Mouse (Mus musculus): ENCODE measurements at regions not wholly inside any gene's neighbourhood (a gene's known extent, or its start where the extent isn't known, plus 50 kb on each side); places are given as distances from the start of the nearest gene placed in this dataset.

DNA sequence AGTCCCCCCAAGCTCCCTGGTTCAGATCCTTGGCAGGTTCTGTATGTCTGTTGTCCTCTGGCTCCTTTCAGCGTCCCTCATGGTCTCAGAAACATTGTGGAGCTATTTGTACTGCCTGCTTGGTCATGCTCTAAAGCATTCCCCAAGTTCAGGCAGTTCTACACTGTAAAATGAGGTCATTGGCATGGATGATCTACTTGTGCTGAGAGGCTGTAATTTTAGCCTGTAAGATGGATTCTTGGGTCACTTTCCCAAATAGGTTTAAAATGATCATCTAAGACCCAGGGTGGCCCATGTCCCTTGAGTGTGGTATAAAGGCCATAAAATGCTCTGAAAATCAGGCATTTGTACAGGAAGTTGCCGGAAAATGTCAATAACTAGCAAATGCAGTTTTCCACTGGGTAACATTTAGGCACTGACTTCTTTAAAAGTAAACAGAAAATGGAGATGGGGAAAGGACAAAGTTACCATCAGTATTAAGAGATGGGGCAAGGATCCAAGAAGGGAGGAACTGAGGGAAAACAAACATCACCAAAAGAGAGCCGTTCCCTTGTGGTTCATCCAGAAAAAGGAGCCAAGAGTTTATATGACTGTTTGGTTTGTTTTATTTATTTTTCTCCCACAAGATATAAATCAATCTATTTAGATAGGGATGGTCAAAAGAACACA is 81.5 kb upstream of the Gm11232 start:
- intact Hi-C loops (cut with DNase I), result no loop called here
- no peak for DNase-seq (ENCODE audit: extremely low spot score in 1 of 2, low spot score in 2 of 2)

DNA sequence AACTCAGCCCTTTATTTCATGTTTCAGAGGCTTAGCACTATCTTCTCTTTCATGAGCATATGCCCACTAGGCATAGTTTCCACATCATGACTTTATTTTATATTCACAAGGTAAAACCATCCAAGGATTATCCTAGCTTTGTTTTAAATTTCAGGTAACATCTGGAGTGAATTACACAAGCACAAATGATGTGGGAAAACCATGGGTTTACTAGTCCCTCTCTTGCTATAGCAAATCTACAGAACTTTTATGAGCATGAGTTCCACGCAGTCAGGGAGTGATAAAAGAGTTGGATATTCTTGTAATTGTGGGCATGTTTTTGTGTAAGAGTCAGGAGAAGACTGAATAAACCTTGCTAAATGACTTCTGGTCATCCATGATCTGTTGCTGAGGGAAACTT is 78.0 kb upstream of the Gm11232 start:
- intact Hi-C loops (cut with DNase I), result no loop called here

GRCm38 (mm10) chr4:71811444-71811843 is 53.7 kb upstream of the Gm11232 start:
- DNase-seq (ENCODE audit: extremely low spot score in 1 of 2, low spot score in 2 of 2), result no peak
- intact Hi-C loops (cut with DNase I), result no loop called here

More for the DNA sequence above, 78.0 kb upstream of the Gm11232 start:
- DNase-seq (ENCODE audit: extremely low spot score in 1 of 2, low spot score in 2 of 2), result no peak

DNA sequence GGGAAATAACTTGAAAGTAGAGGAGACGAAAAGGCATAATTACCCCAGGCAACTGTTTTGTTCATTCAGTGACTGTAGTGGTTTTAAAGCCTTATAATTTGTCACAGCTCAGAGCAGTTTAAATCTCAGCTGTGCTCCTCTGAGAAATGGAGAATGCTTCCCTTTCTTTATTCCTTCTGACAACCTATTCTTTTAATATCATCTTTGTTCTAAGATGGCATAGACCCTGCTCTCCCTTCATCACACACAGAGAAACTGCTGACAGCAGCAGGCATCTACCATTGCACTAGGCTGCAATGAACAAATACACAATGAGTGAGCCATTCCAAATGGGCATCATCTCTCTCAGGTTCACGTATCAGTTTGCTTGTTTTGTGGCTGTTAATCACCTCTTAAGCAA is 50.5 kb upstream of the Gm11232 start:
- intact Hi-C loops (cut with DNase I), result no loop called here
- DNase-seq (ENCODE audit: extremely low spot score in 1 of 2, low spot score in 2 of 2), result no peak
